Mouse (Mus musculus) lung, adult 2 months (tissue): ENCODE results near the gene AU022751.

Experiments used
- CTCF ChIP-seq: fragments of 200-500 bp; IDR thresholded peaks from 2 replicates; pipeline ENCODE4 v1.5.1; 2011; ENCODE audit warnings: mild to moderate bottlenecking, low read length, control low read depth; ENCODE audit not compliant: insufficient read depth
- POLR2A ChIP-seq: fragments of 200-500 bp; IDR thresholded peaks from 2 replicates; pipeline ENCODE4 v1.6.1; 2011; ENCODE audit warnings: low read depth, mild to moderate bottlenecking, control low read depth, low read length, borderline replicate concordance; ENCODE audit errors: extremely low read depth

DNA sequence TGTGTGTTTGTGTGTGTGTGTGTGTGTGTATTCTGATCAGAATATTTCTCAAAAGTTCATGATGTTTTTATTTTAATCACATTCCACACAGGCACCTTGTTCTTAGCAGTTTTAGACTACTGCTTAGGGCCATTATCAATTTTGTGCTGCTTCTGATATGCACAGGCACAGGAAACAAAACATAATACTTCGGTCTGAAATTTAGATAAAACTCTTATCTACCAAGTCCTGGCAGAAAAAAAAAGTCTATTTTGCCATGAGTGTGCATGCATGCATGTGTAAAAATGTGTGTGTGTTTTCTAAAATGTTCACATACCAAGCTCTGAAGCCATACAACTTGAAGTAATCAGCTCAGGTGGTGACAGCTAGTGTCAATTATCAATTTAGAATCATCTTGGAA lies 21.7 kb downstream of the AU022751 start:
- no peak for TF ChIP-seq CTCF
- TF ChIP-seq POLR2A = no peak
